Mouse (Mus musculus): ENCODE measurements at regions not wholly inside any gene's neighbourhood (a gene's known extent, or its start where the extent isn't known, plus 50 kb on each side); places are given as distances from the start of the nearest gene placed in this dataset.

- Histone ChIP-seq H3K27ac (replicated peaks) (no peak overlapping the region), H3K36me3 (replicated peaks) (no peaks in the 10 kb centered on the region), H3K27me3 (no peaks in the 10 kb centered on the region), H3K9ac (no peak overlapping the region), H3K4me1 (replicated peaks) (no peaks in the 10 kb centered on the region), H3K4me2 (no peak overlapping the region), H3K4me3 (replicated peaks) (no peak overlapping the region), H3K9me3 (replicated peaks) (no peaks in the 10 kb centered on the region)
- WGBS (ENCODE audit: insufficient replicate concordance) = 55% methylated on average over 4 of the region's 4 CpGs
- ATAC-seq (ENCODE audit: insufficient read depth) = no peak
These were observed 322.7 kb downstream of the Sorl1 start for GRCm38 (mm10) chr9:41801376-41801775.

GRCm38 (mm10) chr9:41792830-41793213, 331.3 kb downstream of the Sorl1 start:
- no peaks in the 10 kb centered on the region for H3K4me1 ChIP-seq (replicated peaks)
- ATAC-seq (ENCODE audit: insufficient read depth) = no peak
- H3K36me3 ChIP-seq (replicated peaks) = no peaks in the 10 kb centered on the region
- H3K4me2 ChIP-seq = no peak overlapping the region
- no peaks in the 10 kb centered on the region for H3K27me3 ChIP-seq
- H3K4me3 ChIP-seq (replicated peaks) = no peak overlapping the region
- no peak overlapping the region for H3K9ac ChIP-seq
- H3K27ac ChIP-seq (replicated peaks) = no peak overlapping the region
- H3K9me3 ChIP-seq (replicated peaks) = no peaks in the 10 kb centered on the region
- WGBS (ENCODE audit: insufficient replicate concordance) = 54% methylated on average over 6 of the region's 6 CpGs

- Histone ChIP-seq H3K9me3 (replicated peaks) (no peaks in the 10 kb centered on the region), H3K4me1 (replicated peaks) (no peaks in the 10 kb centered on the region), H3K36me3 (replicated peaks) (no peaks in the 10 kb centered on the region), H3K27ac (replicated peaks) (no peak overlapping the region), H3K4me3 (replicated peaks) (no peak overlapping the region), H3K27me3 (no peaks in the 10 kb centered on the region), H3K9ac (no peak overlapping the region), H3K4me2 (no peak overlapping the region)
- 54% methylated on average over 4 of the region's 4 CpGs for WGBS (ENCODE audit: insufficient replicate concordance)
- no peak for ATAC-seq (ENCODE audit: insufficient read depth)
These were observed 331.8 kb downstream of the Sorl1 start for GRCm38 (mm10) chr9:41792173-41792829.

GRCm38 (mm10) chr9:41791501-41792172, 332.5 kb downstream of the Sorl1 start:
- Histone ChIP-seq H3K9ac (no peak overlapping the region), H3K27me3 (no peaks in the 10 kb centered on the region), H3K9me3 (replicated peaks) (no peaks in the 10 kb centered on the region), H3K4me3 (replicated peaks) (no peak overlapping the region), H3K27ac (replicated peaks) (no peak overlapping the region), H3K4me1 (replicated peaks) (no peaks in the 10 kb centered on the region), H3K4me2 (no peak overlapping the region), H3K36me3 (replicated peaks) (no peaks in the 10 kb centered on the region)
- ATAC-seq (ENCODE audit: insufficient read depth) = no peak
- WGBS (ENCODE audit: insufficient replicate concordance) = 67% methylated on average over 5 of the region's 5 CpGs

- no peaks in the 10 kb centered on the region for H3K9me3 ChIP-seq (replicated peaks)
- H3K27me3 ChIP-seq = no peaks in the 10 kb centered on the region
- no peaks in the 10 kb centered on the region for H3K36me3 ChIP-seq (replicated peaks)
- no peak overlapping the region for H3K27ac ChIP-seq (replicated peaks)
- H3K4me3 ChIP-seq (replicated peaks) = no peak overlapping the region
- WGBS (ENCODE audit: insufficient replicate concordance) = 48% methylated on average over 3 of the region's 3 CpGs
- no peak overlapping the region for H3K9ac ChIP-seq
- no peak overlapping the region for H3K4me2 ChIP-seq
- ATAC-seq (ENCODE audit: insufficient read depth) = no peak
- no peaks in the 10 kb centered on the region for H3K4me1 ChIP-seq (replicated peaks)
These were observed 339.0 kb downstream of the Sorl1 start for GRCm38 (mm10) chr9:41785131-41785530.

- no peak for ATAC-seq (ENCODE audit: insufficient read depth)
- Histone ChIP-seq H3K4me1 (replicated peaks) (no peaks in the 10 kb centered on the region), H3K9me3 (replicated peaks) (no peaks in the 10 kb centered on the region)
These were observed 351.7 kb downstream of the Sorl1 start for GRCm38 (mm10) chr9:41772281-41772902.

GRCm38 (mm10) chr9:41771276-41771675, 352.8 kb downstream of the Sorl1 start:
- no peak overlapping the region for H3K9ac ChIP-seq
- no peaks in the 10 kb centered on the region for H3K27me3 ChIP-seq
- no peak overlapping the region for H3K4me3 ChIP-seq (replicated peaks)
- H3K4me2 ChIP-seq = no peak overlapping the region
- ATAC-seq (ENCODE audit: insufficient read depth) = no peak
- H3K4me1 ChIP-seq (replicated peaks) = no peaks in the 10 kb centered on the region
- H3K36me3 ChIP-seq (replicated peaks) = no peaks in the 10 kb centered on the region
- H3K9me3 ChIP-seq (replicated peaks) = no peaks in the 10 kb centered on the region
- WGBS (ENCODE audit: insufficient replicate concordance) = 61% methylated on average over 1 of the region's 1 CpGs
- no peak overlapping the region for H3K27ac ChIP-seq (replicated peaks)

More at GRCm38 (mm10) chr9:41772281-41772902, 351.7 kb downstream of the Sorl1 start:
- Histone ChIP-seq H3K27ac (replicated peaks) (no peak overlapping the region), H3K36me3 (replicated peaks) (no peaks in the 10 kb centered on the region), H3K9ac (no peak overlapping the region), H3K4me2 (no peak overlapping the region), H3K27me3 (no peaks in the 10 kb centered on the region), H3K4me3 (replicated peaks) (no peak overlapping the region)
- WGBS (ENCODE audit: insufficient replicate concordance) = 70% methylated on average over 8 of the region's 8 CpGs

- Histone ChIP-seq H3K4me3 (replicated peaks) (no peak overlapping the region), H3K9me3 (replicated peaks) (no peaks in the 10 kb centered on the region), H3K27me3 (no peaks in the 10 kb centered on the region), H3K4me1 (replicated peaks) (no peaks in the 10 kb centered on the region), H3K9ac (no peak overlapping the region), H3K4me2 (no peak overlapping the region), H3K36me3 (replicated peaks) (no peaks in the 10 kb centered on the region), H3K27ac (replicated peaks) (no peak overlapping the region)
- no peak for ATAC-seq (ENCODE audit: insufficient read depth)
- WGBS (ENCODE audit: insufficient replicate concordance) = 48% methylated on average over 3 of the region's 3 CpGs
These were observed 355.8 kb downstream of the Sorl1 start for GRCm38 (mm10) chr9:41768316-41768715.

- Histone ChIP-seq H3K4me1 (replicated peaks) (no peaks in the 10 kb centered on the region), H3K9me3 (replicated peaks) (no peaks in the 10 kb centered on the region), H3K27me3 (no peaks in the 10 kb centered on the region), H3K4me2 (no peak overlapping the region), H3K4me3 (replicated peaks) (no peak overlapping the region), H3K36me3 (replicated peaks) (no peaks in the 10 kb centered on the region), H3K9ac (no peak overlapping the region), H3K27ac (replicated peaks) (no peak overlapping the region)
- ATAC-seq (ENCODE audit: insufficient read depth) = no peak
- WGBS (ENCODE audit: insufficient replicate concordance) = 16% methylated on average over 4 of the region's 4 CpGs
These were observed 357.6 kb downstream of the Sorl1 start for GRCm38 (mm10) chr9:41766533-41766920.

- Histone ChIP-seq H3K4me2 (no peak overlapping the region), H3K4me3 (replicated peaks) (no peak overlapping the region), H3K9ac (no peak overlapping the region), H3K36me3 (replicated peaks) (no peaks in the 10 kb centered on the region), H3K4me1 (replicated peaks) (no peaks in the 10 kb centered on the region), H3K27ac (replicated peaks) (no peak overlapping the region), H3K27me3 (no peaks in the 10 kb centered on the region), H3K9me3 (replicated peaks) (no peaks in the 10 kb centered on the region)
- 62% methylated on average over 6 of the region's 6 CpGs for WGBS (ENCODE audit: insufficient replicate concordance)
- no peak for ATAC-seq (ENCODE audit: insufficient read depth)
These were observed 358.1 kb downstream of the Sorl1 start for GRCm38 (mm10) chr9:41765816-41766532.

- no peak overlapping the region for H3K4me3 ChIP-seq (replicated peaks)
- ATAC-seq (ENCODE audit: insufficient read depth) = no peak
- H3K4me1 ChIP-seq (replicated peaks) = no peaks in the 10 kb centered on the region
- no peaks in the 10 kb centered on the region for H3K9me3 ChIP-seq (replicated peaks)
- H3K4me2 ChIP-seq = no peak overlapping the region
- H3K27me3 ChIP-seq = no peaks in the 10 kb centered on the region
- no peak overlapping the region for H3K9ac ChIP-seq
- H3K27ac ChIP-seq (replicated peaks) = no peak overlapping the region
- H3K36me3 ChIP-seq (replicated peaks) = no peaks in the 10 kb centered on the region
- WGBS (ENCODE audit: insufficient replicate concordance) = 42% methylated on average over 3 of the region's 3 CpGs
These were observed 363.0 kb downstream of the Sorl1 start for GRCm38 (mm10) chr9:41761050-41761576.
